Mouse (Mus musculus): ENCODE data around the gene Cela3a. TPM values are rescaled to one million over a fixed set of nuclear protein-coding genes. Genes with fewer than 3 reads are reported as not detected.

Cela3a gene
- total and polyA plus RNA-seq, 3 experiments, result not detected

GRCm38 (mm10) chr4:137449132-137449531 lies 39.5 kb upstream of the Cela3a start:
- Histone ChIP-seq H3K9me3 (replicated peaks; ENCODE audit: insufficient read depth, low read length) (no peaks in the 10 kb centered on the region), H3K27me3 (ENCODE audit: control insufficient read depth in 1 of 2, insufficient read depth in 2 of 2, low read length in 2 of 2) (no peaks in the 10 kb centered on the region; a peak in 1 of 4 replicates), H3K27ac (ENCODE audit: control insufficient read depth, low read depth, low read length) (no peak overlapping the region), H3K79me2 (ENCODE audit: control insufficient read depth, insufficient read depth, low read length, poor library complexity) (no peaks in the 10 kb centered on the region), H3K36me3 (ENCODE audit: control insufficient read depth in 1 of 2, insufficient read depth in 2 of 2, low read length in 2 of 2) (no peaks in the 10 kb centered on the region), H3K4me1 (ENCODE audit: control insufficient read depth in 1 of 2, insufficient read depth in 2 of 2, low read length in 2 of 2) (no peaks in the 10 kb centered on the region), H3K4me3 (ENCODE audit: control insufficient read depth in 1 of 2, insufficient read depth in 1 of 2, low read depth in 2 of 2, low read length in 2 of 2) (no peak overlapping the region), H3K9ac (ENCODE audit: control insufficient read depth, low read depth, low read length, poor library complexity, severe bottlenecking) (no peak overlapping the region)
- TF ChIP-seq UBTF (IDR thresholded peaks at IDR 0.05; ENCODE audit: borderline replicate concordance, insufficient read depth, low read depth, low read length) (no peak), ZMIZ1 (IDR thresholded peaks at IDR 0.05; ENCODE audit: low read depth, low read length) (no peak), MAZ (IDR thresholded peaks at IDR 0.05; ENCODE audit: low read depth, low read length) (no peak), POLR2AphosphoS5 (IDR thresholded peaks at IDR 0.05; ENCODE audit: borderline replicate concordance, low read depth, low read length) (no peak), ELF1 (IDR thresholded peaks at IDR 0.05; ENCODE audit: low read depth, low read length) (no peak), GATA1 (IDR thresholded peaks at IDR 0.05; ENCODE audit: low read depth, low read length) (no peak), BHLHE40 (IDR thresholded peaks at IDR 0.05; ENCODE audit: borderline replicate concordance, low read depth, low read length) (no peak), NELFE (IDR thresholded peaks at IDR 0.05; ENCODE audit: low read depth, low read length) (no peak)
- no peak for DNase-seq (ENCODE audit: low read depth, low spot score)

GRCm38 (mm10) chr4:137448641-137449040 lies 39.0 kb upstream of the Cela3a start:
- H3K9me3 ChIP-seq (replicated peaks; ENCODE audit: insufficient read depth, low read length), result no peaks in the 10 kb centered on the region
- no peak overlapping the region for H3K27ac ChIP-seq (ENCODE audit: control insufficient read depth, low read depth, low read length)

DNA sequence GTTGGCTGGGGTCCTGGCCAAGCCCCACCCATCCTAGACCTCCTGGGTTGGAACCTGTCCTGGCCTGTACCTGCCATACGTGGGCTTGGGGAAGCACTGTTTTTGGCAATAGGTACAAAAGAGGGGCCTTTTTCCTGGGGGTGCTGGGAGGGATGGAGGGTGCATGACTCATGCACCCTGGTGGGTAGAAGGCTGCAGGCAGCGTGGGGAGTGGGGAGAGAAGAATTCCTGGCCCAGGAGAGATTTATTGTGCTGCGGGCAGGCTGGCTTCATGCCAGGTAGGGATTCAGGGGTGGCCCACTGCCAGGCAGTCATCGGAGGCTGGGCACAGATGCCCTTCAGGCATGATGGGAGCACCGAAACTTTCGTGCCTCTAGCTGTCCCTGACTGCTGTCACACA lies 38.6 kb upstream of the Cela3a start:
- Histone ChIP-seq H3K27ac (ENCODE audit: control insufficient read depth, low read depth, low read length) (no peak overlapping the region), H3K9me3 (replicated peaks; ENCODE audit: insufficient read depth, low read length) (no peaks in the 10 kb centered on the region), H3K4me3 (ENCODE audit: control insufficient read depth in 1 of 2, insufficient read depth in 1 of 2, low read depth in 2 of 2, low read length in 2 of 2) (no peak overlapping the region), H3K9ac (ENCODE audit: control insufficient read depth, low read depth, low read length, poor library complexity, severe bottlenecking) (no peak overlapping the region), H3K4me1 (ENCODE audit: control insufficient read depth in 1 of 2, insufficient read depth in 2 of 2, low read length in 2 of 2) (no peaks in the 10 kb centered on the region), H3K36me3 (ENCODE audit: control insufficient read depth in 1 of 2, insufficient read depth in 2 of 2, low read length in 2 of 2) (no peaks in the 10 kb centered on the region), H3K27me3 (ENCODE audit: control insufficient read depth in 1 of 2, insufficient read depth in 2 of 2, low read length in 2 of 2) (no peaks in the 10 kb centered on the region; a peak in 1 of 4 replicates), H3K79me2 (ENCODE audit: control insufficient read depth, insufficient read depth, low read length, poor library complexity) (no peaks in the 10 kb centered on the region)
- TF ChIP-seq MAX (IDR thresholded peaks at IDR 0.05; ENCODE audit: low read length) (no peak), NRF1 (IDR thresholded peaks at IDR 0.05; ENCODE audit: insufficient read depth, low read depth, low read length, poor library complexity, severe bottlenecking) (no peak), POLR2A (IDR thresholded peaks at IDR 0.05; ENCODE audit: control insufficient read depth in 1 of 2, insufficient read depth in 1 of 2, low read depth in 1 of 2, low read length in 2 of 2, poor library complexity in 1 of 2) (no peak), USF2 (IDR thresholded peaks at IDR 0.05; ENCODE audit: borderline replicate concordance in 1 of 2, insufficient read depth in 1 of 2, low read depth in 1 of 2, low read length in 2 of 2) (no peak), MYC (IDR thresholded peaks at IDR 0.05; ENCODE audit: low read depth, low read length) (no peak), POLR2AphosphoS5 (IDR thresholded peaks at IDR 0.05; ENCODE audit: borderline replicate concordance, low read depth, low read length) (no peak), ETS1 (IDR thresholded peaks at IDR 0.05; ENCODE audit: low read depth, low read length) (no peak), CHD2 (IDR thresholded peaks at IDR 0.05; ENCODE audit: low read length) (no peak), POLR2AphosphoS2 (IDR thresholded peaks at IDR 0.05; ENCODE audit: low read length) (no peak), ZC3H11A (IDR thresholded peaks at IDR 0.05; ENCODE audit: low read depth, low read length) (no peak), USF1 (IDR thresholded peaks at IDR 0.05; ENCODE audit: low read depth, low read length) (no peak), CHD1 (IDR thresholded peaks at IDR 0.05; ENCODE audit: low read depth, low read length) (no peak), GATA1 (IDR thresholded peaks at IDR 0.05; ENCODE audit: low read depth, low read length) (no peak), MAZ (IDR thresholded peaks at IDR 0.05; ENCODE audit: low read depth, low read length) (no peak), SIN3A (IDR thresholded peaks at IDR 0.05; ENCODE audit: low read length) (no peak), NELFE (IDR thresholded peaks at IDR 0.05; ENCODE audit: low read depth, low read length) (no peak), ELF1 (IDR thresholded peaks at IDR 0.05; ENCODE audit: low read depth, low read length) (no peak), KAT2A (conservative IDR thresholded peaks at IDR 0.05; ENCODE audit: low read depth, low read length) (no peak), ZKSCAN1 (IDR thresholded peaks at IDR 0.05; ENCODE audit: low read depth, low read length) (no peak), GABPA (IDR thresholded peaks at IDR 0.05; ENCODE audit: low read depth, low read length) (no peak)
- DNase-seq (ENCODE audit: low read depth, low spot score), result no peak

More at GRCm38 (mm10) chr4:137448641-137449040, 39.0 kb upstream of the Cela3a start:
- TF ChIP-seq E2F4 (IDR thresholded peaks at IDR 0.05; ENCODE audit: borderline replicate concordance, low read depth, low read length) (no peak), MAFK (IDR thresholded peaks at IDR 0.05; ENCODE audit: borderline replicate concordance, low read depth, low read length) (no peak), MAZ (IDR thresholded peaks at IDR 0.05; ENCODE audit: low read depth, low read length) (no peak)
- DNase-seq (ENCODE audit: low read depth, low spot score), result no peak
- Histone ChIP-seq H3K4me3 (ENCODE audit: control insufficient read depth in 1 of 2, insufficient read depth in 1 of 2, low read depth in 2 of 2, low read length in 2 of 2) (no peak overlapping the region), H3K27me3 (ENCODE audit: control insufficient read depth in 1 of 2, insufficient read depth in 2 of 2, low read length in 2 of 2) (no peaks in the 10 kb centered on the region; a peak in 1 of 4 replicates), H3K36me3 (ENCODE audit: control insufficient read depth in 1 of 2, insufficient read depth in 2 of 2, low read length in 2 of 2) (no peaks in the 10 kb centered on the region), H3K9ac (ENCODE audit: control insufficient read depth, low read depth, low read length, poor library complexity, severe bottlenecking) (no peak overlapping the region), H3K4me1 (ENCODE audit: control insufficient read depth in 1 of 2, insufficient read depth in 2 of 2, low read length in 2 of 2) (no peaks in the 10 kb centered on the region), H3K79me2 (ENCODE audit: control insufficient read depth, insufficient read depth, low read length, poor library complexity) (no peaks in the 10 kb centered on the region)

Measured in MEL (cell line).